Mouse (Mus musculus) lung, postnatal 36 days (tissue): ENCODE data around the gene Pimreg.

Experiments
- DNase-seq: peaks from one replicate; pipeline ENCODE4 v3.0.0; 2022; ENCODE audit warnings: mixed read lengths

Gene Pimreg

DNA sequence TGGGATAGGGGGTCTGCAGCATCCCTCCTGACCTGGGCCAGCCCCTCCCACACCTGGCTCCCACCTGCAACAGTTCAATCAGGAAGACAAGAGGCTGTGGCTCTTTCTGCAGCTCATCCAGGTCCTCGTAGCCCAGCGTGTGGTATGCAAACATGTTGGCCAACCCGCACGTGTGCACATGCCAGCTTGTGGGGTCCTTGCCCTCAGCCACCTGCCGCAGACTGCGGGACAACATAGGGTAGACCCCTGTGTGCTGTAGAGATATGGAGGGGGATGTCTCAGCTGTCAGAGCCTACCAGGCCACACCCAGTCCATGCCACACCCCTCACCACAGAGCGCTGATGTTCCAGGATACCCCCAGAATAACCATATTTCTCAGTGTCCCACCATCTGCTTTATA, 10.5 kb upstream of the Pimreg start:
- DNase-seq, result no peak

DNA sequence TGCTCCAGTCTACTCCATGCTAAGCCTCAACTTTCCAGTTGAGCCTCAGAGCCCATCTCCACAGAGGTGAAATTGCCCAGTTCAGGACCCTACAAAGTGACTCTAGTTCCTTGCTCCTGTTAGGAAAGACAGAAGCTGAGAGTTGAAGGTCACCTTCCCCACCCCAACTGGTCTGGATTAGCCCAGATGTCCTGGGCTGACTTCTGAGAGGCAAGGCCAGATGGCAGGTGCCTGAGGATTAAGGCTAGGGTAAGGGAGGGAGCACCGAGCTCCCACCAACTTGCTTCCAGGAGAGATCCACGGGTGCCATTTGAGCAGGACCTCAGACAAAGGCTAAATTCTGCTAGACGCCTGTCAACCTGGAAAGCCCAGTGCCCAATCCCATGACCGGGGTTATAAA, 9.7 kb upstream of the Pimreg start:
- no peak for DNase-seq

DNA sequence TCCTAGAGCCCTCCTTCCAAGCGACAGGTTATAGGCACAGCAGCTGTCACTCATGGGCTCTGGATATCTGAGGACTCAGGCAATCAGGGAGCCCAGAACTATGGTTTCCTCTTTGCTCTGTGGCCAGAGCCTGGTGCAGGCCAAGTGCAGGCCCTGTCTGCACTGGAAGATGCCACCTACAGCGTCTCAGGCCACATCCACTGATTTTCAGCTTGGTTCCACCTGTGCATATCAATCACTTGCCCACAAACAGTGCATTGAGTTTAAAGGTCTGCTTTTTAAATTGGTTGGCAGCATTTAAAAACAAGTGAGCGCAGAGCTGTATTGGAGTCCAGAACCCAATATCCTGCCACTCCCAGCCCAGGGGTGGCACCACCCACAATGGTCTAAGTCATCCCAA, 9.2 kb upstream of the Pimreg start:
- DNase-seq, result no peak

DNA sequence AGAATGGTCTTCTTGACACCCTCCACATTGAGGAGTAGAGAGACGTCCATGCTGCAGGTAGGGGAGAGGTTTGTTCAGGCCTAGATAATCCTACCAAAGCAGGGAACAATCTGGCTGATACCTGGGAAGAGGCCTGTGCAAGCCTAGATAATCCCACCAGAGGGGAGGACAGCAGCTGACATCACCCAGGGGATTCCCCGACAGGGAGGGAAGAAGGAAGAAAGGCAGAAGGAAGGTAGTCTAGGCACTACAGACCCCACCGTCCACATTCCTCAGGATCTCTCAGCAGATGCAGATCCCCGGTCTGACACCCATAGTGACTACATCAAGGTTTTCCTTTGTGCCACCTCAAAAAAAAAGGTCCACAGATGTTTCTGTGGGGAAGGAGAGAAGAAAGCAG, 4.4 kb upstream of the Pimreg start, which contains the start of gene Aipl1:
Gene Aipl1, minus strand, starts transcription at position 101 of the 400 bp plus-strand sequence.
- DNase-seq, result no peak

DNA sequence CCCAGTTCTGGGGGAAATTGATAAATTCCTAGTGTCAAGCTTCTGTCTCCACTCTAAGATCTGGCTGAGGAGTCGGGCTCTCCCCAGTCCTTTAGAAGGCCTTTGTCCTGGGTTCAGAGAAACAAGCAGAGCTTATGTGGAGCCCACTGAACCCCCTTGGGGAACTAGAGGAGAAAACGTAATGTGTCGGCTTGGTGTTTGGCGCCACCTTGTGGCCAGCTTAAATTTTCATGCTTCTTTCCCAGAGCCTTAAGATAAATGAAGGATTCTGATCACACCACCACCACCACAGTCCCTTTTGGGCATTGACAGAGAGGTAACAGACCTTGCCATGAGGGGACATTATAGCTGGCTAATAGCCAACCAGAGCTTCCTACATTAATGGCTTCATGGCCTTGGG, 3.8 kb upstream of the Pimreg start:
- DNase-seq, result peak; percentile 78

DNA sequence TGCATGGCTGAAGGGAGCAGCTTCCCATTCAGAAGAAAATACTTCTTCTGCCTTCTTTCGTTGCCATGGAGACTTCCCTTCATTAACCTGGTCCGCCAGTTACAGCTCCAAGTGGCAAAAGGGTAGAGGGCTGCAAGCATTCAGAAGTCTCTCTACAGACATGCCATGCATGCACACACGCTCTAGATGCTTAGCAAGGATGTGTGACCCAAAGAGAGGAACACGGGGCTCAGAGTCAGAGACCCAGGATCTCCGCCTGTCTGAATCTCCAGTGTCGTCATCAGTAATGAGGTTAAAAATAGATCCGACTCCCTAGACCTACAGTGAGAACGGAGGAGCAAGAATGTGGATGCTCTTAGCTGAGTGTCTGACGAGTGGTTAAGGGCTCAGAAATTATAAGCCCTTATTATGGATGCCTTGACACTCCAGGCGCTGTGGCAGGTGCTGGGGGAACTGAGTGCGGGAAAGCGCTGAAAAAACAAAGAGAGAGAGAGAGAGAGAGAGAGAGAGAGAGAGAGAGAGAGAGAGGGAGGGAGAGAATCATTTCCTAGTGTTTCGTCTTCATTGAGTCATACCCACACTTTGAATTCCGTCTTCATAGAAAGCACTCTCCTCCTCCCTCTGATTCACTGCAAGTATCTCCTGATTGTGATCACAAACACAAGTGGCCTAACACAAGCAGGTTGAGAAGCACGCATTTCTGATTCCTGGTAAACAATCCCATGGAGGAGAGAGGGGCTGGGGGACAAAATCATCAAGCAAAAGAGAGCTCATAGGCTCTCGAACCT, 2.0 kb upstream of the Pimreg start:
- DNase-seq, result no peak

DNA sequence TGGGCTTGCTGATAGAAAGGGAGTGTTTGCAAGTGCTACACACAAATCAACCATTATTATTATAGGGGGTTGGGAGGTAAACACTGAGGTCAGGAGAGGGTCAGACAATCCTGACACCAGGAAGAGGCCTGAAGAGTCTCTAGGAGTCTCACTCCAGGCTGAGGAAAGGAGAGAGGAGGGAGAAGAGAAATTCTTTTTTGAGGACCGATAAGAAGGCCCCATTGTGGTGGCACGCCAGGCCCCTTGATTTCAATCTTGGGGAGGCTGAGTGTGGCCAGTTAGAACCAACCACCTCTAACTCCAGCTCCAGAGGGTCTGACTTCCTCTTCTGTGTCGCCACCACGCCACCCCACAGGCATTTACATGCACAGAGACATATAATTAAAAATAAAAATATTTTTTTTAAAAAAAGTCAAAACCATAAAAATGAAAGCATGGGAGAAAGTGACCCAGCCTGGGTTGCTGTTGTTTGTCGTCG, 503 bp upstream of the Pimreg start:
- no peak for DNase-seq

DNA sequence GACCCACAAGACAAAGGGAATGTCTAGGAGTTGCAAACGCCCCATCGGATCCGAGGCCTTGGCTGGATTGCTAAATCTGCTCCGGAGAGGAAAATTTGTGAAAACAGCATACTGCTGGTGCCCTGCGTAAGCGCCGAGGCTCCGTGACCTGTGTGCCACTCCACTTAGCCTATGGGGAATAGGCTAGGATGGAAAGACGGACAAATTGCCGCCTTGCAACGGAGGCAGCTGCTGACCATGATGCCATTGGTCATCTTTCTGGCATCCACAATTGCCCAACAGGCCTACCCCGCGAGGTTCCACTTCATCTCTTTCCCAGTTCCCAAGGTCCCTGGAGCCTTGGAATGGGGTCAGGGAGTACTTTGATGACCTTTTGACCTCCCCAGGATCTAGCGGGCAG, 799 bp downstream of the Pimreg start:
- DNase-seq, result no peak

DNA sequence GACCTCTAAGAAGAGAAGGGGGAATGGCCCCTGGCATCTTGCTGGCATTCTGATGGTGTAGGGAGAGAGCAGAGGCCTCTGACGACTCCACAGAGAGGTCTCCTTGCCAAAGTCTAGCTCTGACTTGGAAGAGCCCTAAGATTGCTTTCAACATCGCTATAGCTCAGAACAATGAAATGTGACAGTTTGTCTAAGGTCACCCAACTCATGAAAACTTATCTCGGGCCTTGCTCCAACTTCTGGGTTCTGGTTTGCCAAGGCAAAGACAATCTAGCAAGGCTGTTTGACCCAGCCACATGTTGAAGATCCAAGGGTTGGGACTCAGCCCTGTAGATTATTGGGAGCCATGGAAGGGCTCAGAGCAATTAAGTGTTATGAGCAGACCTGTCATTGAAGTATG, 2.4 kb downstream of the Pimreg start:
- no peak for DNase-seq

DNA sequence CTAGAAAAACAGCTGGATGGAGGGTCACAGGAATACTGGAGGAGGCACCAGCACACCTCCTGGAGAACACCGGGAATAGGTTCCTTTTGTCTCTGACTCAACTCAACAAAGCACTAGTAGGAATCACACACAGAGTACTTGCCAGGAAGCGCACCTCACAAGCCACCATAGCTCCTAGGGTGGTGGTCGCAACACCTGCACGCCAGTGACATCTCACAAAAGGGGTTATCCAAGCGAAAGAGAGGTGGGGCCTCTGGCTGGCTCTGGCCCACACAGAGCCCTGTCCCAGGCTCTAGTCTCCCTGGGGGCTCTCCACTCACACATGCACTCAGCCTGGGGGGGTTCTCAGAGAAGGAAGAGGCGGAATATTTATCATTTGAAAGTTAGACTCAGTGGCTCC, 6.9 kb downstream of the Pimreg start:
- DNase-seq, result no peak

DNA sequence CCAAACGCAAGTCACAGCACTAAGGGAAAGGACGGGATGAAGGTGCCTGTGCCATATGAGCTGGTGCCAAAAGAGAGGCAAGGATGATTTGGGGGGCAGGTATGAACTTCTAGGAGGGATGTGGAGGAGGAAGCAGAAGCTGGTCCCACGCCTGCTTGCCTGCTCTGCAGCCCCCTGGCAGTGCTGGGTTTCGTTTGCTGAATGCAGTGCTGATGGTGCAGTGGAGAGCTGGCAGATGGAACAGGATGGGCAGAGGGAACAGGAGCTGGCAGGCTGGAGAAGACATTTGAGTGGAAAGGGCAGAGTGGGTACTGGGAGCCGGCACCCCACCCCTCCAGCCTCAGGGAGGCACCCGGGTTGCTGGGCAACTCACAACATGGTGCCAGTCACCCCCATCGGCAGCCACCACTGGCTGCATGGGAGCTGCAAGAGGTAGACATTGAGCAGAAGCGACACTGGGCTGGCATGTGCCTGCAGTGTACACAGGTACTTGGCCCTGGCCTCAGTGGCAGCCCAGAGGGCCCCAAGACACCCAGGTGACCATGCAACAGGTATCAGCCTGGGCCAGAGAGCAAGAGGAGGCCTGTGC, 7.4 kb downstream of the Pimreg start:
- no peak for DNase-seq

DNA sequence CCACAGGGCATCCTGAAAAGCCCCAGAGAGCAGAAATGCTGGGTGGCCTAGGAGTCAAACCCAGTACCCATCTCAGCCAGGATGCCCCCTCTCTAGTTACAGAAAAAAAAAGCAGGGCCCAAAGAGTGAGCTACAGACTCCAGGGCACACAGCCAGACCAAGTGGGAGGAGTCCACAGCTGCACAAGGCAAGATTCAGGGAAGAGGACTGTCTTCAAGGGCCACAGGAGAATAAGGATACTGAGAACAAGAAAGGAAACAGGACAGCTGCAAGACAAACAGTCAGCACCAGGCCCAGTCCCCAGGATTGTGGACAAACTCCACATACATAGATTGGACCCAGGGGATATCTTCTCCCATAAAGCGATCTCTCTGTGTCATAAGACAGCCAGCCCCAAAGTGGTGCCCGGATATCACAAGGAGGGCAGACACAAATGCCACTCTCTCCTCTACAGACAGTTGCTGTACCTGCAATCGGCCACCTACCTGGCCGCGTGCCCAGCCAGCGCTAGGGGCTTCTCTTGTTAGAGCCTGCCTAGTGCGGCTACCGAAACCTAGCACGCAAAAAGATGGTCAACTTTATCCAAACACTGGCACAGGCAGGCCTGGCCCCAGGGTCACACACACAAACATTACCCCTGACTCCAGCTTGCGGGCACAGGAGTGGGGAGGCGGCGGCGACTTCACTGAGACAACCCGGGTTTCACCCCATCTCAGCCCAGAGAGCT, 8.5 kb downstream of the Pimreg start:
- no peak for DNase-seq

DNA sequence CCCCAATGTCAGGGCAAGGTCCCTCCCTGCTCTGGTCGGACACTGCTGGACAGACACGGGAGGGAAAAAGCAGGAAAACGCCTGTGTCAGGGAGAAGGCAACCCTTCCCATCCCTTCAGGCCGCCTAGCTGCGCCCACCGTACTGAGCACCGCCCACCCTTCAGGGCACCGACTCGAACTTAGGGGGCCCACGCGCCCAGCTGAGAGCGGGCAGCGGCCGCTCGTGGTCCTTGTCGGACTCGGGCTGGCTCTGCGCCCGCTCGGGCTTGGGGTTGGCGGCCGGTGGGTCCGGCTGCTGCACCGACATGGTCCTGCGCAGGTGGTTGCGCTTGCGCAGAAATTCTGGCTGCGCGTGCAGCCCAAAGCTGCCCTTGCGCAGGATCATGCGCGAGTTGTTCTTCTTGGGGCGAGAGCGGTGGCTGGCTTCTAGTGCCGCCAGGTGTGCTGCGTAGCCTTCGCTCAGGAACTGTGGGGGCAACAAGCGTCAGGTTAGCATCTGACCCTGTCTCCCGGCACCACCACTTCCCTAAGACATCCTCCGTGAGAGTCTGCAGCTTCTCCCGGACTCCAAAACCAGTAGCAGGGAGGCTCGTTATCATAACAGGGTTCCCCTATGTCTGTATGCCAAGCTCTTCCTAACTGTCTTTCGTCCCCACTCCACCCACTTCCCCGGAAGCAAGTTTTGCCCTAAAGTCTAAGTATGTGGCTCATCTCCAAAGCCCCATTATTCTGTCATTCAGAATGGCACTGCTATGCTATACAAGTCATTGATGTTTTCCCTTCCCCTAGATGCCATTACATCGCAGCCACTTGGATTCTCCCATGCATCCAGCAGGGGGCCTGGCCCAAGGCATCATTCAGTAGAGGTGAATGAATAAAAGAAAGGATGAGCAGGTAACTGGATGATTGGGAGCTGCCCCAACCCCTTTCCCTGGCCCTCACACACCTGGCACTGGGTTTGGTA, 9.3 kb downstream of the Pimreg start:
- no peak for DNase-seq

DNA sequence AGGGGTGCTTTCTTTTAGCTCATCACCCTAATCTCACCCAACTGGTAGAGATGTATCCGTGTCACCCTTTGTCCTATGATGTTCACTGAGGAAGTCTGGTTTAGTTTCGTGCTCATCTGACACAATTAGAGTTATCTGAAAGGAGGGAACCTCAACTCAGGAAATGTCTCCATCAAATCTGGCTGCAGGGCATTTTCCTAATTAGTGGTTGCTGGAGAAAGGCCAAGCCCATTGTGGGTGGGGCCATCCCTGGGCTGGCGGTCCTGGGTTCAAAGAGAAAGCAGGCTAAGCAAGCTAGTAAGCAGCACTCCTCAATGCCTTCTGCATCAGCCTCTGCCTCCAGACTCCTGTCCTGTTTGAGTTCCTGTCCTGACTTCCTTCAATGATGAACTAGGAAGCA, 10.4 kb downstream of the Pimreg start:
- DNase-seq, result no peak

DNA sequence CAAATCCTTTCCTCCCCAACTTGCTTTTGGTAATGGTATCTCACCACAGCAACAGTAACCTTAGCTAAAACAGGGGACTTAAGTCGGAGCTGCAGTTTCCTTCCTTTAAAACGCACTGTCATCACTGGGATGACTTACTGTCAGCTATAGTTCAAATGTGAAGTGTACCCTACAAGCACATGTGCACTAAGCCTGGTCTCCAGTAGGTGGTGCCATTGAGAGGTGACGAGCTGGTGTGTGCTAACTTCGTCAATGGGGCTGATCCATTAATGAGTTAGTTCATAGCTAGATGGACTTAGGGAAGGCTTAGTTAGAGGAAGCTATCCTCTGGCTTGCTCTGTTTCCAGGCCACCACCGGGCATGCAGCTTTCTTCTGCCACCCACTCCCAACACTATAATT, 10.8 kb downstream of the Pimreg start:
- DNase-seq, result peak; percentile 88

DNA sequence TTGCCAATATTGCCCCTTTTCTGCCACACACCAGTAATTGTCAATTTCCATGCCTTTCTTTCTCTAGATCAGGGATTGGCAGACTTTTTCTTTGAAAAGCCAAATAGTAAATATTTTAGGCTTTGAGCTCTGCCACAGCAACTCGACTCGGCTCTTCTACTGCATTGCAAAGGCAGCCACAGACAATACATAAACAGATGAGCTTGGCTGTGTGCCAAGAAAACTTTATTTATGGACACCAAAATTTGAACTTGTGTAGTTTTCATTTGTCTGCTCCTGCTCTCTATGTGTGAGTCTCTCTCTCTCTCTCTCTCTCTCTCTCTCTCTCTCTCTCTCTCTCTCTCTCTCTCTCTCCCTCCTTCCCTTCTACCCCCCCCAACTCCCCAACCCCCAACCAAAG, 13.3 kb downstream of the Pimreg start:
- no peak for DNase-seq

DNA sequence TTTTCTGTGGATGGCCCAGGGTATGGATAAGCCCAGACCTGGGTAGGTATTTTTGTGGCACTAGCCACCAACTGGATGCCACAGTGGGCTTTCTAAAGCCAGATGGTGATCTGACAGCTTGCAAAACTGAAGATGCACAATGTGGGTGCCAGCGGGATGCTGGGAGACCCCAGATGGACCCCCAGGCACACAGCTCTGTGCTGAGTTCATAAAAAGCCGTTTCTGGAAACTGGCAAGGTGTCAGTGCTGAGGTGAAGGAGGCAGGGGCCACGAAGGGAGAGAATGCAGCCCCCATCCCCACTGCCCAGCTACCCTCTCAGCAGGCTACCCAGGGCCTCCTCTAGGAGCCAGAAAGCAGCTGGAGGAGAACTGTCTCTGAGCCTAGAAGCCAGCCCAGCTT, 15.3 kb downstream of the Pimreg start:
- DNase-seq, result no peak

DNA sequence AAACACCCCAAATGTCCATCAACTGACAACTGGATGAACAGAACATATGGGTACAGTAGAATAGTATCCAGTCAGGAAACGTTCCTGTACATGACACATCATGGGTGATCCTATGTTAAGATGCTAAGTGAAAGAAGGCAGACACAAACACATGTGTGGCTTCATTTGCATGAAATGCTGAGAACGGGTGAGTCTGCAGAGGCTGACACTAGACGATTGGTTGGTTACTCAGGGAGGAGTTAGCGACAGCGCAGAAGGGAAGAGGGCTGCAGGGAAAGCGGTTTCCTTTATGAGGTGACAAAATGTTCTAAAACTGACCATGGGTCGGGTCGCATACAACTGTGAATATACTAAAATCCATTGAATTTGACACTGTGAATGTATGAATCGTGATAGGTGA, 18.6 kb downstream of the Pimreg start:
- no peak for DNase-seq

DNA sequence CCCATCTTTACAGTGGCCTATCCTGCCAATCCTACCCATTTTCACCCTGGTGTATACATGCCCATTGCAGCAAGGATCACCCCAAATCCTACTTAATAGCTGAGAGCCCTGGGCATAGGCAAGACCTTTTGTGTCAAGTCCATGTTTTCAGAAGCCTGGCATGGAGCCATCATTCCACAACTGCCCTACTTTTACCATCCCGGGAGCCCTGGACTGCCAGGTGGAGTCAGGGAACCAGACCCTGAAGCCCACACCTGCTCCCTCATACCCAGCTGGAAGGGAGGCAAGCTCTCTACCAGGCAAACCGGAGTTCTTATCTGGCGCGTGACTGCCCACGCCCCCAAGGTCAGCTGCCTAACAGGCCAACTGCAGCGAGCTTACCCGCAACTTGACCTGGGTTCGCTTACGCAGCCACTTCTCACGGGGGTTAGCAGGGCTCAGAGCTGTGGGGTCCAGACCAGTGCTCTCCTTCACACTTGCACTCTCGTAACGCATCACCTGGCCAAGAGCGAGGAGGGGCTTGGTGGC, 19.3 kb downstream of the Pimreg start:
- DNase-seq, result no peak

DNA sequence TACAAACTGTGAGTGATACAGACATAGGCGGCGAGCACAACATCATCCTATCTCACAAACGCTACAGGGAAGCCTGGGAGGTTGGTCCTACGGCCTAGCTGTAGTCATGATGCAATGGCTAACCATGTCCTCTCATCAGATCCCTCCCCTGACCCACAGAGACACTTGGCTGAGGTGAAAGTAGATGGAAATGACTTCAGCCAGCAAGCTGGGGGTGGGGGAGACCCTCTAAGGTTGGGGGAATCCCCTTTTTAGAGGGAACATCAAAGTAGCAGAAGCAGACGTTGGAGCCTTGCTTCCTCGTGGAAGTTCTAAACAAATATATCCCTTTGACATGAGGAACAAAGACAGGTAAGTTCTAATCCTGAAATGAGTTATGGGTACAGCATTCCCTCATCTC, 22.6 kb downstream of the Pimreg start:
- DNase-seq, result no peak

DNA sequence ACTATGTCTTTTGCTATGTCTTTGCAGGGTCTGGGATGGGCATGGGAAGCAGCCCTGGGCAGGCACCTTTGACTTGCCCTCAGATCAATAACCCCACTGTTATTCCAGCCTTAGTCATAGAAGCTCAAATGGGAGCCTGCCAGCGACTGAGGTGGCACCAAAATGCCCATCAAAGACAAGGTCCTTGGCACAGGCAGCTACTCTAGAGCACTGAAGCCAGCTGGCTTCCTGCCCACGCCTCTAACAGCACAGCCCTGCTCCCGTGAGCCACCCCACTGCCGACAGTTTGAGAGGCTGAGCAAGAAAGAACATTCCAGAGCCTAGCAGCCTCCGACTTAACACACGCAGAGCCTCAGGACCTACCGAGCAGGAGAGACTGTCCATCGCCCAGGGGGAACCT, 23.3 kb downstream of the Pimreg start:
- DNase-seq, result peak; percentile 78

DNA sequence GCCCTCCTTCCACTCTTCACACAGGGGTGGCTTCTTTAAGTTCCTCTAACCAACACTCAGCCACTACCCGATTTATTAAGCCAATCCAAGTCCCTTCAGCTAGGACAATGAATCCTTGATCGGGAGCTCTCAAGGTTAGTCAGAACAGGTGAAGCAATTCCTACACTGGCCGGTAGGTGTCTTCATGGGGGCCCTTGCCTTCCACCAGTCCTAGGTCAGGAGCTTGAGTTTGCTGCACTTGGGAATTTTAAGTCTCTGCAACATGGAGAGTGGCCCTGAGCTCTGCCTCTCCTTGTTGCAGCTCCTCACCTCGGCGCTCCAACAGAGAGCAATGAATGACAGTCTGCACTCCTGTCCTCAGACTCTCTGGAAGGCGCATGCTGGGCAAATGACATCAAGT, 24.5 kb downstream of the Pimreg start:
- DNase-seq, result peak; percentile 67

DNA sequence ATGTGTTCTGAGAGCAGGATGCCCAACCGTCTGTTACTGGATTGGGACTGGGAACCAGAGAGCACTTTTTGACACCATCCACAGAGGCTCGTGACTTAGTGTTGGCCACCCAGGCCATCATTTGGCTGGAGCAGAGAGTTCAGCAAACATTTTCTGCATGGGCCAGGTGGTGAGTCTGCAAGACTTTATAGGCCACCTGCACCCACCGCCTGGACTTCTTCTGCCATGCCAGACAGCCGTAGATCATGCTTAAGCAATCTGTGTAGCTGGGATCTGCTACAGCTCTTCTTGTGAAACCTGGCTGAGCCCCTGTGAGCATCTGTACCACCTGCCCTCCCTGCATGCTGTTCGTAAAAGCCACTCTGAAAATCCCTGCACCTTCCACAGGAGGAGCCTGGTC, 25.5 kb downstream of the Pimreg start:
- no peak for DNase-seq
